Mouse (Mus musculus) kidney, adult 2 months (tissue): ENCODE data around the gene Scarb2.

Experiments used
- CTCF ChIP-seq: fragments of 200-500 bp; conservative IDR thresholded peaks from 2 replicates; pipeline ENCODE4 v1.5.1; 2011; ENCODE audit warnings: low read depth, mild to moderate bottlenecking, control low read depth, low read length, moderate library complexity, mixed read lengths; ENCODE audit not compliant: insufficient read depth, insufficient read length
- POLR2A ChIP-seq: fragments of 200-500 bp; IDR thresholded peaks from one replicate; pipeline ENCODE4 v1.6.1; 2011; ENCODE audit warnings: low read depth, low read length, control low read depth

GRCm38 (mm10) chr5:92498225-92498624, 8.4 kb downstream of the Scarb2 start:
- no peak for TF ChIP-seq CTCF
- TF ChIP-seq POLR2A: no peak
